Mouse (Mus musculus) layer of hippocampus, postnatal 25 days (tissue): Measurements from ENCODE around the gene Gm11084. TPM values are rescaled to one million over a fixed set of nuclear protein-coding genes. Genes with fewer than 3 reads are reported as not detected.

Experiments
- DNase-seq, 2 experiments: peaks; one replicate each; pipeline ENCODE4 v3.0.0; 2022; ENCODE audit warnings: mixed read lengths in 2 of 2, low spot score in 1 of 2; ENCODE audit errors: extremely low spot score in 1 of 2
- microRNA-seq, 2 experiments: library from miRNA; unstranded; fragments of <30 nt; microRNA quantifications; one replicate each; pipeline ENCODE4 v1.2.0; 2021
- total RNA-seq, 2 experiments: library from RNA; stranded (reverse); gene quantifications; 2 replicates each; pipeline ENCODE4 v1.2.3; 2021

Gene Gm11084
- total RNA-seq, 2 experiments from 2014 or later = not detected

- DNase-seq = no peak
These were observed 30.1 kb downstream of the Gm11084 start for GRCm38 (mm10) chr2:72956415-72956814.

GRCm38 (mm10) chr2:72952979-72953378 lies 33.5 kb downstream of the Gm11084 start:
- no peak for DNase-seq

- DNase-seq = no peak
These were observed 50.6 kb downstream of the Gm11084 start for GRCm38 (mm10) chr2:72935937-72936336.

- DNase-seq = no peak
These were observed 54.3 kb downstream of the Gm11084 start for GRCm38 (mm10) chr2:72932186-72932585.

- no peak for DNase-seq
These were observed 61.5 kb downstream of the Gm11084 start for GRCm38 (mm10) chr2:72924981-72925380.

Small RNA genes lying within 50 kb of the gene (microRNA-seq; reads per million reads assigned to microRNA genes)
- 0 reads per million in 2 experiments for gene Gm25960

Other genes with a start within 250 kb of the Gm11084 start
- gene Sp3, start 6.3 kb downstream of the Gm11084 start, total RNA-seq = 10 to 100 TPM; 59.5 to 62.5 TPM
- 100 to 1,000 TPM; 116 to 117 TPM for gene Ola1, start 232.2 kb upstream of the Gm11084 start, total RNA-seq